Mouse (Mus musculus): ENCODE data around the gene Pkd2. TPM values are rescaled to one million over a fixed set of nuclear protein-coding genes. Genes with fewer than 3 reads are reported as not detected.

Pkd2 gene
- polyA plus RNA-seq, 1 experiment from 2014 or later: 6.3 TPM

DNA sequence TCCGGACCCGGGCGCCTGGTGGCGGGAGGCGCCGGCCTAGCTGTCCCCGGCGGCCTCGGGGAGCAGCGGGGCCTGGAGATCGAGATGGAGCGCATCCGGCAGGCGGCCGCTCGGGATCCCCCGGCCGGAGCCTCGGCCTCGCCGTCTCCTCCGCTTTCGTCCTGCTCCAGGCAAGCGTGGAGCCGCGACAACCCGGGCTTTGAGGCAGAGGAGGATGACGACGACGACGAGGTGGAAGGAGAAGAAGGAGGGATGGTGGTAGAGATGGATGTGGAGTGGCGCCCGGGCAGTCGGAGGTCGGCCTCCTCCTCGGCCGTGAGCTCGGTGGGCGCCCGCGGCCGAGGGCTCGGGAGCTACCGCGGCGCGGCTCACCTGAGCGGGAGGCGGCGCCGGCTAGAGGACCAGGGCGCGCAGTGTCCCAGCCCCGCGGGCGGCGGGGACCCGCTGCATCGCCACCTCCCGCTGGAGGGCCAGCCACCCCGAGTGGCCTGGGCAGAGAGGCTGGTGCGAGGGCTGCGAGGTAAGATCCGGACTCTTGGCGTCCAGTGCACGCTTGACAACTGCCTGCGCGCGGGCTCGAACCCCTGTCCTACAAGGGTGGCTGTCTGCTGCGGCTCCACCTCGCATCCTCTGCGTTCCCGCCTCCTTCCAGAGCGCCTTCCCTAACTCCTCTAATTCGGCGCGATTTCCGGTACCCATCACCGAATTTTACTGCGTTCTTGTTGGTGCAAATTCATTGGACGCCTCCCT lies 631 bp downstream of the Pkd2 start:
- DNase-seq (ENCODE audit: low spot score) (peak; percentile 71), ATAC-seq (peak; percentile 79)
- Histone ChIP-seq H3K27ac (ENCODE audit: low read depth, low read length) (peak overlapping the region; percentile 95), H3K36me3 (ENCODE audit: control insufficient read depth, insufficient read depth, low read length) (no peaks in the 10 kb centered on the region), H3K4me1 (ENCODE audit: control insufficient read depth, insufficient read depth, low read length) (peaks cover 7% of the 10 kb centered on the region), H3K4me3 (ENCODE audit: low read depth, low read length) (peak overlapping the region; percentile 80), H3K4me2 (ENCODE audit: low read length) (peak overlapping the region; percentile 73), H3K9me3 (replicated peaks; ENCODE audit: control insufficient read depth, low read length) (no peaks in the 10 kb centered on the region), H3K9ac (ENCODE audit: low read length) (peak overlapping the region; percentile 97), H3K27me3 (replicated peaks; ENCODE audit: control insufficient read depth, insufficient read depth, low read length) (no peaks in the 10 kb centered on the region)
- under 1% methylated on average over 67 of the region's 82 CpGs for WGBS

DNA sequence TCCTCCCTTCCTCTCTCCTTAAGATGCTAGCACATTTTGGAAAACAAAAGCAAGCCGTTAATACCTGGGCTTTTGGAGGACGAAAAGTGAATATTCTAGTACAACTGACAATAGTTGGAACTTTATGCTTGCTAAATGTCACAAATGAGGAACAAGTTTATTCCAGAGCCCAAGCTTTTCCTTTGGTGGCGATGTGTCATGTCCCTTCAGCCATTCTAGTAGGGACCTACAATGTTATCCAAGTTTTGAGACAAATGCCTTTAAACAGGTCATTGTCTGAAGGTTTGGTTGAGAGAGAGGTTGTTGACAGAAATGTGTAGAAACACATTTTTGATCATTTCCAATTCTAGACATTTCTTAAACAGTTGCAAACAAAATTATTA lies 1.2 kb downstream of the Pkd2 start:
- Histone ChIP-seq H3K4me1 (ENCODE audit: control insufficient read depth, insufficient read depth, low read length) (peaks cover 7% of the 10 kb centered on the region), H3K36me3 (ENCODE audit: control insufficient read depth, insufficient read depth, low read length) (peaks cover 4% of the 10 kb centered on the region; the same call in 1 of the 2 replicates), H3K4me2 (ENCODE audit: low read length) (peak overlapping the region; percentile 73), H3K27ac (ENCODE audit: low read depth, low read length) (no peak overlapping the region), H3K27me3 (replicated peaks; ENCODE audit: control insufficient read depth, insufficient read depth, low read length) (no peaks in the 10 kb centered on the region), H3K9ac (ENCODE audit: low read length) (peak overlapping the region; percentile 97), H3K9me3 (replicated peaks; ENCODE audit: control insufficient read depth, low read length) (no peaks in the 10 kb centered on the region), H3K4me3 (ENCODE audit: low read depth, low read length) (peak overlapping the region; percentile 80)
- no peak for DNase-seq (ENCODE audit: low spot score)
- 23% methylated on average over 3 of the region's 3 CpGs for WGBS
- ATAC-seq: no peak

DNA sequence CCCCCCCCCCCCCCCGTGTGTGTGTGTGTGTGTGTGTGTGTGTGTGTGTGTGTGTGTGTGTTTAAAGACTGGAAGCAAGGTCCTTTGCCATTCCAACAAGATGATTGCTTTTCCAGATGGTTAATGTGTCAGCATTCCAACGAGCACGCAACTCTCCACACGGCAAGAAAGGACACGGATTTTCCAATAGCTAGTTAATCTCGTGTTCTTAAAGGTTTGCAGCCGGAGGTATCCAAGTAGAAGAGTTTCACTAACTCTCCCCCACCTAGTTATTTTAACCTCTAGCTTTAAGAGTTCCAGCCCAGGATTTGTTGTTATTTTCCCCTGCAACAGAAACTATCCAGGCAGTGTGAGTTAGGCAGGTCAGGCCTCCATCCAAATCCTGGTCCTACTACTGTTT lies 1.6 kb downstream of the Pkd2 start:
- 0 out of 2 replicates have a peak overlapping the region, but pooled peaks have one; percentile 1 for H3K9ac ChIP-seq (ENCODE audit: low read length)
- WGBS: 35% methylated on average over 6 of the region's 7 CpGs

DNA sequence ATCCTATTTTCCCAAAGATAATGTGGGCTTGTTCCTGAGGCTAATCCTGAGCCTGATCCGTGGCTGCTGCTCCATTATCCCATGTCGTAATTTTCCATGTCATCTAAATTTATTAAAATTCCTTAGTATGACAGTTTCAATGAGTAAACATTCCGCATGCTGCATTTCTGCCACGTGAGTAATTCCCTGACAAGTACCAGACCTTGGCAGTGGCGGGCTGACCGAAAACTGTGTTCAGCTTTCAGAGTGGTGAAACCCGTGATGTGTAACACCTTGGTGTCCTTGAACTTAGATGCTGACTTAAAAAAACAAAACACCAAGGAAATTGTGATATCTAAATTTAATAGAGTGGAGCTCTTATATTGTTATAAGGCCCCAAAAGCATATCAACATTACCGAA lies 6.0 kb downstream of the Pkd2 start:
- Histone ChIP-seq H3K27me3 (replicated peaks; ENCODE audit: control insufficient read depth, insufficient read depth, low read length) (no peaks in the 10 kb centered on the region), H3K4me1 (ENCODE audit: control insufficient read depth, insufficient read depth, low read length) (no peaks in the 10 kb centered on the region; the same call in 1 of the 2 replicates), H3K9me3 (replicated peaks; ENCODE audit: control insufficient read depth, low read length) (no peaks in the 10 kb centered on the region), H3K4me2 (ENCODE audit: low read length) (no peak overlapping the region), H3K9ac (ENCODE audit: low read length) (no peak overlapping the region), H3K4me3 (ENCODE audit: low read depth, low read length) (no peak overlapping the region), H3K27ac (ENCODE audit: low read depth, low read length) (no peak overlapping the region), H3K36me3 (ENCODE audit: control insufficient read depth, insufficient read depth, low read length) (peaks cover 31% of the 10 kb centered on the region)
- 95% methylated on average over 8 of the region's 8 CpGs for WGBS
- ATAC-seq (no peak), DNase-seq (ENCODE audit: low spot score) (no peak)

More for the DNA sequence above, 1.6 kb downstream of the Pkd2 start:
- Histone ChIP-seq H3K27ac (ENCODE audit: low read depth, low read length) (no peak overlapping the region), H3K4me1 (ENCODE audit: control insufficient read depth, insufficient read depth, low read length) (peaks cover 7% of the 10 kb centered on the region), H3K27me3 (replicated peaks; ENCODE audit: control insufficient read depth, insufficient read depth, low read length) (no peaks in the 10 kb centered on the region), H3K9me3 (replicated peaks; ENCODE audit: control insufficient read depth, low read length) (no peaks in the 10 kb centered on the region), H3K4me2 (ENCODE audit: low read length) (peak overlapping the region; percentile 73), H3K36me3 (ENCODE audit: control insufficient read depth, insufficient read depth, low read length) (peaks cover 8% of the 10 kb centered on the region), H3K4me3 (ENCODE audit: low read depth, low read length) (peak overlapping the region; percentile 80)
- ATAC-seq (no peak), DNase-seq (ENCODE audit: low spot score) (peak; percentile 22)

DNA sequence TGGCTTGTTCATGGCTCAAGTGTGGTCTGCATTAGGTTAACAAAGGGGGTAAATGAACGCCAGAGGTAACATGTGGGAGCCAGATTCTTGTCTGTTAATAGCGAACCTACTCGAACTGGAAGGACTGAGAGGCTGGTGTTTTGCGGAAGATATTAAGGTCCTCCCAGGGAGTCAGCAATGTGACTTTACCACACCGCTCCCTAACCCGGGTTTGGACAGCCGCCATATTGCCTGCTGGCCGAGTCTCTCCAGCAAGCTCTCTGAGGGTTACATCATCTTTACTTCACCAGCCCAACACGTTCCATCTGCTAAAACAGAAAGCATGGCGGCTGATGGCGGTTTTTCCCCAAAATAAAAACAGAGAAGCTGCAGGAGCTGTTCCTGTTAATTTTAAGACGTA lies 6.5 kb downstream of the Pkd2 start:
- Histone ChIP-seq H3K9ac (ENCODE audit: low read length) (no peak overlapping the region), H3K36me3 (ENCODE audit: control insufficient read depth, insufficient read depth, low read length) (peaks cover 32% of the 10 kb centered on the region), H3K27ac (ENCODE audit: low read depth, low read length) (no peak overlapping the region), H3K4me2 (ENCODE audit: low read length) (no peak overlapping the region), H3K27me3 (replicated peaks; ENCODE audit: control insufficient read depth, insufficient read depth, low read length) (no peaks in the 10 kb centered on the region), H3K4me3 (ENCODE audit: low read depth, low read length) (no peak overlapping the region), H3K9me3 (replicated peaks; ENCODE audit: control insufficient read depth, low read length) (no peaks in the 10 kb centered on the region), H3K4me1 (ENCODE audit: control insufficient read depth, insufficient read depth, low read length) (no peaks in the 10 kb centered on the region; the same call in 1 of the 2 replicates)
- WGBS: 79% methylated on average over 12 of the region's 12 CpGs
- ATAC-seq: no peak
- no peak for DNase-seq (ENCODE audit: low spot score)

DNA sequence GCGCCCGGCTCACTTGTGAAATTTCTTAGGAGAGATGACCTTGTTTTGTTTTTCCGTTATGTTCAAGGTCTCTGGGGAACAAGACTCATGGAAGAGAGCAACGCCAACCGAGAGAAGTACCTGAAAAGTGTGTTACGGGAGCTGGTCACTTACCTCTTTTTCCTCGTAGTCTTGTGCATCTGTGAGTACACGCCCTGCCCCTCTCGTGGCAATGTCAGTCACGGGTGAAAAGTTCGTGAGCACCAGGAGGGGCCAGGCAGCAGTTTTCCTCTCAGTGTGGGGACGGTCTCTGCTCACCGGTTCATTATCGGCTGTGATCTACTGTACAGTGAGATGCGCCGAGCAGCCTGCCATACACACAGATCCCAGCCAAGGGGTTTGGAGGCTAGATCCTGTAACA lies 7.6 kb downstream of the Pkd2 start:
- H3K27ac ChIP-seq (ENCODE audit: low read depth, low read length): no peak overlapping the region
- H3K9me3 ChIP-seq (replicated peaks; ENCODE audit: control insufficient read depth, low read length): no peaks in the 10 kb centered on the region
- H3K4me3 ChIP-seq (ENCODE audit: low read depth, low read length): no peak overlapping the region
- 94% methylated on average over 16 of the region's 16 CpGs for WGBS
- DNase-seq (ENCODE audit: low spot score) (no peak), ATAC-seq (no peak)
- H3K36me3 ChIP-seq (ENCODE audit: control insufficient read depth, insufficient read depth, low read length): peaks cover 38% of the 10 kb centered on the region
- H3K9ac ChIP-seq (ENCODE audit: low read length): no peak overlapping the region
- H3K27me3 ChIP-seq (replicated peaks; ENCODE audit: control insufficient read depth, insufficient read depth, low read length): no peaks in the 10 kb centered on the region
- H3K4me2 ChIP-seq (ENCODE audit: low read length): no peak overlapping the region
- H3K4me1 ChIP-seq (ENCODE audit: control insufficient read depth, insufficient read depth, low read length): no peaks in the 10 kb centered on the region

DNA sequence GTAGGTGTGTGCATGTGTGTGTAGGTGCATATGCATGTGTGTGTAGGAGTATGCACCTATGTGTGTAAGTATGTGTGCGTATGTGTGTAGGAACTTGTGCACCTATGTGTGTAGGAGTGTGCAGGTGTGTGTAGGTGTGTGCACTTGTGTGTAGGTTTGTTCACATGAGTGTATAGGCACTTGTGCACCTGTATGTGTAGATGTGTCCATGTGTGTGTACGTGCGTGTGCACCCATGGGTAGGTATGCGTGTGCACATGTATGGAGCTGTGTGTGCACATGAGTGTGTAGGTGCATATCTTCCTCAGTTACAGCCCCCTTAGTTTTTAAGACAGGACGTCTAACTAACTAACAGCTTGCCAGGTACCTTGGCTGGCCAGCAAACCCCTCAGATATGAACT lies 9.3 kb downstream of the Pkd2 start:
- Histone ChIP-seq H3K4me2 (ENCODE audit: low read length) (no peak overlapping the region), H3K4me1 (ENCODE audit: control insufficient read depth, insufficient read depth, low read length) (no peaks in the 10 kb centered on the region), H3K36me3 (ENCODE audit: control insufficient read depth, insufficient read depth, low read length) (peaks cover 50% of the 10 kb centered on the region), H3K27me3 (replicated peaks; ENCODE audit: control insufficient read depth, insufficient read depth, low read length) (no peaks in the 10 kb centered on the region), H3K9me3 (replicated peaks; ENCODE audit: control insufficient read depth, low read length) (no peaks in the 10 kb centered on the region), H3K27ac (ENCODE audit: low read depth, low read length) (no peak overlapping the region), H3K4me3 (ENCODE audit: low read depth, low read length) (no peak overlapping the region), H3K9ac (ENCODE audit: low read length) (no peak overlapping the region)
- no peak for DNase-seq (ENCODE audit: low spot score)
- no peak for ATAC-seq
- 92% methylated on average over 5 of the region's 5 CpGs for WGBS

DNA sequence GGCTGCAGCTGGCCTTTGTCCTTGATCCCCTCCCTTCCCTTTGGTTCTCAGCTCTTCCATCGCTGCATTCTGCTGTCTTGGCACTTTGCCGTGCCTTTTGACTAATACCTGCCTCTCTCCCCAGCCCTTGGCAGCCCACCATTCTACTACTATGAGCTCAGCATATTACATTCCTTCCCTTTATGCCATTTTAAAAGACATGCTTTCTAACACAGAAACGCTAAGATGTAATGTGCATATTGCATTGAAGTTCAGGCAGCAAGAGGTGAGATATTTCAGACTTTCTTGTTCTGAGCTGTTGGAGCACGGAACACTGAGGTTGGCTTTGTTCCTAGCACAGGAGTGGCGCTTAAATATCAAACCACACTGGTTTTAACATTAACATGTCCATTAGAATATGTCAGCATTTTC lies 11.7 kb downstream of the Pkd2 start:
- no peaks in the 10 kb centered on the region for H3K9me3 ChIP-seq (replicated peaks; ENCODE audit: control insufficient read depth, low read length)
- WGBS: 67% methylated on average over 5 of the region's 5 CpGs
- DNase-seq (ENCODE audit: low spot score): peak; percentile 41
- H3K27me3 ChIP-seq (replicated peaks; ENCODE audit: control insufficient read depth, insufficient read depth, low read length): no peaks in the 10 kb centered on the region
- no peaks in the 10 kb centered on the region for H3K4me1 ChIP-seq (ENCODE audit: control insufficient read depth, insufficient read depth, low read length)
- no peak; the same call in 1 of the 2 replicates for ATAC-seq
- no peak overlapping the region for H3K4me2 ChIP-seq (ENCODE audit: low read length)
- peaks cover 41% of the 10 kb centered on the region for H3K36me3 ChIP-seq (ENCODE audit: control insufficient read depth, insufficient read depth, low read length)
- H3K4me3 ChIP-seq (ENCODE audit: low read depth, low read length): no peak overlapping the region
- peak overlapping the region; percentile 30; the same call in 1 of the 2 replicates for H3K27ac ChIP-seq (ENCODE audit: low read depth, low read length)
- no peak overlapping the region for H3K9ac ChIP-seq (ENCODE audit: low read length)

DNA sequence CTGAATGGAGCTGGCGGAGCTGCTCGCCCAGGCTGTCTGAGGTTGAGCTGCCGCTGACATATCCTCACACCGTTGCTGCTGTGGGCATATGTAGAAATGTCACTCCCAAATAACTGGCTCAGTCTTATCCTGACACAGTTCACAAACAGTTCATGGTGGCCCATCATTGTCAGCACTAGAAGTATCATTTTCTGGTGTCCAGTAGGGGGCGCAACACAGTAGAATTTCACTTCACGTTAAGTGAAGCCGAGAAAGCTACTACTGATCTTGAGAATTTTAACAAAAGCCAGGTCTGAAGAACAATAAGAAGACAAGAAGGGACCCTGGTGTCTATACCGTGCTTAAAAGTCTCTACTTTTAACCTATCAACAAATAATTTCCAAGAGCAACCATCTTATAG lies 13.1 kb downstream of the Pkd2 start:
- Histone ChIP-seq H3K4me2 (ENCODE audit: low read length) (no peak overlapping the region), H3K36me3 (ENCODE audit: control insufficient read depth, insufficient read depth, low read length) (peaks cover 39% of the 10 kb centered on the region), H3K9me3 (replicated peaks; ENCODE audit: control insufficient read depth, low read length) (no peaks in the 10 kb centered on the region), H3K27me3 (replicated peaks; ENCODE audit: control insufficient read depth, insufficient read depth, low read length) (no peaks in the 10 kb centered on the region), H3K4me3 (ENCODE audit: low read depth, low read length) (no peak overlapping the region), H3K9ac (ENCODE audit: low read length) (no peak overlapping the region), H3K27ac (ENCODE audit: low read depth, low read length) (no peak overlapping the region), H3K4me1 (ENCODE audit: control insufficient read depth, insufficient read depth, low read length) (no peaks in the 10 kb centered on the region)
- no peak for DNase-seq (ENCODE audit: low spot score)
- ATAC-seq: no peak
- 96% methylated on average over 8 of the region's 8 CpGs for WGBS

Measured in forebrain, embryonic 14.5 days (tissue).